Mouse (Mus musculus) intestine, embryonic 16.5 days (tissue): ENCODE data around the gene Gm3072. TPM values are rescaled to one million over a fixed set of nuclear protein-coding genes. Genes with fewer than 3 reads are reported as not detected.
"Not testable (repeated sequence)": the region's sequence is repeated elsewhere in the genome, so short reads cannot be mapped to it uniquely, and the experiment has no call there.

Experiments used
- ATAC-seq: fragments of 200-750 bp; cut with Nextera tagmentation; 2 replicates; pipeline ENCODE4 v1.8.0; 2017; ENCODE audit warnings: moderate TSS enrichment, moderate library complexity
- H3K27ac ChIP-seq: fragments of 300-500 bp; sonication (generic); 2 replicates; pipeline ENCODE4 v1.5.1; 2014; ENCODE audit warnings: mild to moderate bottlenecking, low read length
- H3K27me3 ChIP-seq: fragments of 300-500 bp; sonication (generic); replicated peaks from 2 replicates; pipeline ENCODE4 v1.6.1; 2014; ENCODE audit warnings: low read length, control low read depth, mixed read lengths; ENCODE audit not compliant: control insufficient read depth, insufficient read depth
- H3K36me3 ChIP-seq: fragments of 300-500 bp; sonication (generic); 2 replicates; pipeline ENCODE4 v1.6.1; 2014; ENCODE audit warnings: low read length, control low read depth; ENCODE audit not compliant: control insufficient read depth, insufficient read depth
- H3K4me1 ChIP-seq: fragments of 300-500 bp; sonication (generic); 2 replicates; pipeline ENCODE4 v1.6.1; 2014; ENCODE audit warnings: low read length, control low read depth, mixed read lengths; ENCODE audit not compliant: control insufficient read depth, insufficient read depth
- H3K4me2 ChIP-seq: fragments of 300-500 bp; sonication (generic); 2 replicates; pipeline ENCODE4 v1.6.1; 2014; ENCODE audit warnings: low read depth, low read length, control low read depth
- H3K4me3 ChIP-seq: fragments of 300-500 bp; sonication (generic); 2 replicates; pipeline ENCODE4 v1.5.1; 2014; ENCODE audit warnings: mild to moderate bottlenecking, low read length
- H3K9ac ChIP-seq: fragments of 300-500 bp; sonication (generic); 2 replicates; pipeline ENCODE4 v1.6.1; 2014; ENCODE audit warnings: low read depth, low read length
- H3K9me3 ChIP-seq: fragments of 300-500 bp; sonication (generic); 2 replicates; pipeline ENCODE4 v1.6.1; 2016; ENCODE audit warnings: low read length, control low read depth; ENCODE audit not compliant: control insufficient read depth
- WGBS: fragments of 180-500 bp; shearing (Covaris S2); extraction: QIAGEN DNeasy Blood & Tissue Kit; methylation state at CpG from one replicate; pipeline ENCODE4 v1.1.7; 2014; 5-methylcytosine and 5-hydroxymethylcytosine counted together
- polyA plus RNA-seq: library from polyadenylated mRNA; unstranded; fragments of >200 nt; fragmentation: Nextera tagmentation; extraction: Ambion mirVana; gene quantifications from 2 replicates; pipeline ENCODE4 v1.2.1, GENCODE M21; 2015

Gene Gm3072
- not detected in 2 replicates for polyA plus RNA-seq

DNA sequence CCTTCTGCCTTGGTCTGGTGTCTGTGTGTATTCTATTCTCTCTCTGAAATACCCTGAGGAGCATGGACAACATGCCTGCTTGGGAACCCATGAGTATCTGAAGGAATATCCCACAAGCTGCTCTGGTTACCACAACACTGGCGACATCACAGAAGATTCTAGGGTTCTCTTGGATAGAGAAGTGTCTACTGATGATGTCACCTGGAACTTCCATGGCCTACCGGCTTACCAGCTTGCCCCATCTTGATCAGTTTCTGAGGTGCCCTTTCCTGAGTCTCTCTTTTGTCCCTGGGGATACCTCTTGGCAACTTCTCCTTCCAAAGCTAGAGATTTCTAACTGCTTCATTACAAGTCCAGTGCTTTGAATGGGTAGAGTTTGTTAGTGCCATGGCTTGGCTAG is at the start of gene Gm3072:
Gene Gm3072 (minus strand): TSS at position 101 of the 400 bp plus-strand sequence.
- H3K4me1 ChIP-seq, H3K4me2 ChIP-seq, H3K9ac ChIP-seq, H3K27ac ChIP-seq, H3K36me3 ChIP-seq, H3K27me3 ChIP-seq, ATAC-seq, H3K4me3 ChIP-seq, H3K9me3 ChIP-seq: not testable (repeated sequence)
- WGBS = 100% methylated on average over 1 of the region's 2 CpGs

GRCm38 (mm10) chr14:41648176-41648575 is 23.8 kb upstream of the Gm3072 start:
- H3K4me1 ChIP-seq, ATAC-seq, H3K27ac ChIP-seq, H3K36me3 ChIP-seq, H3K27me3 ChIP-seq, H3K9ac ChIP-seq, H3K9me3 ChIP-seq, H3K4me3 ChIP-seq, H3K4me2 ChIP-seq: not testable (repeated sequence)
- 87% methylated on average over 2 of the region's 2 CpGs for WGBS

GRCm38 (mm10) chr14:41646387-41646786 is 22.0 kb upstream of the Gm3072 start, which contains the start of gene Gm3676:
Gm3676 (minus strand) TSS chr14:41646487.
- ATAC-seq, H3K4me1 ChIP-seq, H3K36me3 ChIP-seq, H3K27me3 ChIP-seq, H3K9ac ChIP-seq, H3K4me3 ChIP-seq, H3K4me2 ChIP-seq, H3K27ac ChIP-seq, H3K9me3 ChIP-seq: not testable (repeated sequence)
- no CpG with 5 or more reads among the region's 1 CpGs for WGBS

DNA sequence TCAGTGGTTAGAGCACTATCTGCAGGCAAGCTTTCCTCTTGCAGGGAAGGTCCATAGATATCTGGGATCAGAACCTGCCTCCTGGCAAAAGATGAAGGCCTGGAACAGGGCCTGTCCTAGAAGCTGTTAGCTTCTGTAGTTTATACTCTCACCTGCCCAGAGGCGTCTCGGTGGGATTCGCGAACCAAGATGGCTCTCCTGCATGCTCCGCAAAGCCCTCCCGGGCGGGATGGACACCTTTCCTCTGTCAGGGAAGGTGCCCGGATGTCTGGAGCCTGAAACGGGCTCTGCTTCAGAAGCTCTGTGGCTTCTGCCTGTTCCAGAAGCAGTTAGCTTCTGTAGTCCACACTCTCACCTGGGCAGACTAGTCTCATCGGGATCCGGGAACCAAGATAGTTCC is 5.7 kb upstream of the Gm3072 start:
- H3K27ac ChIP-seq, H3K27me3 ChIP-seq, H3K4me2 ChIP-seq, H3K9me3 ChIP-seq, H3K36me3 ChIP-seq, H3K9ac ChIP-seq, ATAC-seq, H3K4me1 ChIP-seq, H3K4me3 ChIP-seq: not testable (repeated sequence)
- 91% methylated on average over 9 of the region's 11 CpGs for WGBS

DNA sequence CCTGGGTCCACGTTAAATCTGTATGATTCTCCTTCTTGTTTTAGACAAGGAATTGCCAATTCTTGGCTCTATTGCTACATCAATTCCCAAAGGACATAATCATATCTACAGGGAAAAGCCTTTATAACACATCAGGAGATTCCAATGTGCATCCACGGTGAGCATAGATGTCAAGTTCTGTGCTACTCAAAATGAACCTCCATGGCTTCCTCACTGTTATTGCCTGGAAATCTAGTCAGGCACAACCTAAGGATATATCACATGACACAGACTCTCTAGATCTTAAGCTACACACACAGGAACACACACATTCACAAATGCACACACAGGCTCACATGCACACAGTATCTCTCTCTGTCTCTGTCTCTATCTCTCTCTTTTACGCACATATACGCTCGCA is 1.9 kb downstream of the Gm3072 start:
- H3K4me1 ChIP-seq, H3K9me3 ChIP-seq, H3K27me3 ChIP-seq, H3K9ac ChIP-seq, H3K4me3 ChIP-seq, H3K4me2 ChIP-seq, ATAC-seq, H3K36me3 ChIP-seq, H3K27ac ChIP-seq: not testable (repeated sequence)
- 90% methylated on average over 4 of the region's 5 CpGs for WGBS

GRCm38 (mm10) chr14:41610690-41611089 is 13.7 kb downstream of the Gm3072 start:
- H3K9ac ChIP-seq, ATAC-seq, H3K9me3 ChIP-seq, H3K4me2 ChIP-seq, H3K27ac ChIP-seq, H3K4me3 ChIP-seq, H3K4me1 ChIP-seq, H3K36me3 ChIP-seq, H3K27me3 ChIP-seq: not testable (repeated sequence)
- 88% methylated on average over 1 of the region's 1 CpGs for whole genome bisulfite sequencing

- WGBS = 95% methylated on average over 15 of the region's 15 CpGs
- not testable (repeated sequence) for H3K4me2 ChIP-seq, H3K27ac ChIP-seq, H3K9me3 ChIP-seq, H3K4me1 ChIP-seq, ATAC-seq, H3K4me3 ChIP-seq, H3K9ac ChIP-seq, H3K27me3 ChIP-seq, H3K36me3 ChIP-seq
Measured at GRCm38 (mm10) chr14:41600935-41601334, 23.5 kb downstream of the Gm3072 start.

DNA sequence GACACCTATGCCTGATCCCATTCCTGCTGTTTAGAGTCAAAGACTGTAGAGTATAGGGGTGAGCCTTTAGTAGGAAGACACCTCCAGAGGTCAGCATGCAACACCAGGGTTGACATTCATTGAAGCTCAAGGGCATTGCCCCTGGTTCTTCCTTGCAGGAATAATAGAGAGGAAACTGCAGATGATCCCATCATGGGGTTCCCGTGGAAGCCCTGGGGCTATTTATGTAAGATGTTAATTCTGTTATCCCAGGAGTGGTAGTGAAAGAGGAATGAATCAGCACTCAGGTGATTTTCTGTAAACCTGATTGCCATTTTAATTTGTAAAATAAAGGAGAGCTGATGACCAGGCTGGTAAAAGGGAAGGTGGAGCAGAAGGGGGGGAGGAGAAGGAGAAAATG is 38.1 kb downstream of the Gm3072 start:
- H3K9ac ChIP-seq, H3K4me1 ChIP-seq, H3K9me3 ChIP-seq, ATAC-seq, H3K27me3 ChIP-seq, H3K4me3 ChIP-seq, H3K36me3 ChIP-seq, H3K4me2 ChIP-seq, H3K27ac ChIP-seq: not testable (repeated sequence)
- WGBS = 82% methylated on average over 1 of the region's 1 CpGs

DNA sequence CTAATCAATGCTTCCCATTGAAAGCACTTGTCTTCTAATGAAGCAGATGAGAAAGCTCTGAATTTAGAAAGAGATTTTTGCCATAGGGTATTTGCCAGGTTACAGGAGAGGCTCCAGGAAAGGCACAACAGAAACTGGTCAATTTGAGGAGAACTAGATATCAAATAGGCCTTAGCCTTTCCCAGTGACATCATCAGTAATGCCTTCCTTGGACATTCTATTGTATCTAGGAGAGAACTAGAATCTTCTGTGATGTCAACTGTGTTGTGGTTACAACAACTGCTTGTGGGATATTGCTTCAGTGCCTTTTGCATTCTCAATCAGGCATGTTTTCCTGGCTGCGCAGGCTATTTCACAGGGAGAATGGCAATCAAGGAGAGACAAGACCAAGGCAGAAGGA is 51.5 kb downstream of the Gm3072 start, which contains the start of gene 1700049E17Rik2:
Gene 1700049E17Rik2 (plus strand): TSS at position 301 of the 400 bp plus-strand sequence.
- H3K4me3 ChIP-seq, H3K27me3 ChIP-seq, H3K27ac ChIP-seq, ATAC-seq, H3K4me1 ChIP-seq, H3K4me2 ChIP-seq, H3K9me3 ChIP-seq, H3K9ac ChIP-seq, H3K36me3 ChIP-seq: not testable (repeated sequence)
- no CpG with 5 or more reads among the region's 1 CpGs for WGBS
